Mouse (Mus musculus) liver, adult 2 months (tissue): ENCODE results near the gene Ahdc1.

Experiments used
- CTCF ChIP-seq: fragments of 200-500 bp; IDR thresholded peaks from 2 replicates; pipeline ENCODE4 v1.5.1; 2011; ENCODE audit warnings: low read depth, low read length, control low read depth
- POLR2A ChIP-seq: fragments of 200-500 bp; IDR thresholded peaks from 2 replicates; pipeline ENCODE4 v1.6.1; 2011; ENCODE audit warnings: low read length, control low read depth; ENCODE audit not compliant: insufficient read depth; ENCODE audit errors: extremely low read depth

DNA sequence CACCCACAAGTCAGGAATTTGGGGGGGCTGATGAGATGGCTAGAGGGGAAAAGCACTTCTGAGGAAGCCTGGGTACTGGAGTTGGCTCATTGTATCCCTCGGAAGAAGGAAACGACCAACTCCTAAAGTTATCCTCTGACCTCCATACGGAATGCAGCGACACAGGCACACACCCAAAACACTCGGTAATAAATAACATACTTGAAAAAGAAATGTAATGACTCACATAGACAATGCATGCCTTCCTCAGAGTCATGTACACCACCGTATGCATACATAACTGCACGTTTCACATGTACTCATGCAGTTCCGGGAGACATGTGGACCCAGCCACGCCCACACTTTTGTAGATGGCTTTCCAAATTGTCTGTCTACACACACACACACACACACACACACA is 78.3 kb downstream of the Ahdc1 start:
- TF ChIP-seq CTCF (no peak), POLR2A (no peak)
